Mouse (Mus musculus) E14TG2a.4 (cell line): ENCODE measurements at regions not wholly inside any gene's neighbourhood (a gene's known extent, or its start where the extent isn't known, plus 50 kb on each side); places are given as distances from the start of the nearest gene placed in this dataset.

Experiments
- H3K27me3 ChIP-seq: 2 replicates; pipeline ENCODE4 v1.6.1; 2014; ENCODE audit warnings: low read length, control low read depth; ENCODE audit not compliant: insufficient read depth
- H3K36me3 ChIP-seq: 2 replicates; pipeline ENCODE4 v1.6.1; 2014; ENCODE audit warnings: low read length, control low read depth; ENCODE audit not compliant: insufficient read depth
- H3K4me1 ChIP-seq: replicated peaks from 2 replicates; pipeline ENCODE4 v1.6.1; 2014; ENCODE audit warnings: low read depth, low read length, control low read depth
- H3K4me3 ChIP-seq: replicated peaks from 2 replicates; pipeline ENCODE4 v1.5.1; 2014; ENCODE audit warnings: mild to moderate bottlenecking, low read length
- H3K9me3 ChIP-seq: 2 replicates; pipeline ENCODE4 v1.6.1; 2014; ENCODE audit warnings: low read length, control low read depth
- CTCF ChIP-seq: conservative IDR thresholded peaks from 2 replicates; pipeline ENCODE4 v1.5.1; 2014; ENCODE audit warnings: low read length
- NANOG ChIP-seq: IDR thresholded peaks from 2 replicates; pipeline ENCODE4 v1.6.1; 2014; ENCODE audit warnings: borderline replicate concordance, low read length, mixed read lengths
- POU5F1 ChIP-seq: IDR thresholded peaks from 2 replicates; pipeline ENCODE4 v1.6.1; 2014; ENCODE audit warnings: low read length, borderline replicate concordance

DNA sequence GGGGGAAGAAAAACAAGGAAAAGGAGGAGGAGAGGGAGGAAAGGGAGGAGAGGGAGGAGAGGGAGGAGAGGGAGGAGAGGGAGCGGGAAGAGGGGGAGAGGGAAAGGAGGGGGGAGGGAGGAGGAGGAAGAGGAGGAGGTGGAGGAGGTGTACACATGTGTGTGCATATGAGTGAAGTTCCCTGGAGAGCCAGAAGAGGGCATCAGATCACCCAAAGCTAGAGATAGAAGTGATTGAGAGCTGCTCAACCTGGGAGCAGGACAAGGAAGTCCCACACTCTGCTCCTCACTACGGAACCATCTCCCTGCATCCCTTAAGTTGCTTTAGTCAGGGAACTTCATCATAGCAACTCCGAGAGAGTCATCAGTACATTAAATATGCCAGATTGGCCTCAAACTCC, 191.0 kb upstream of the Rpl38 start:
- H3K4me3 ChIP-seq: no peak overlapping the region
- no peaks in the 10 kb centered on the region for H3K36me3 ChIP-seq
- TF ChIP-seq CTCF (peak; percentile 36), POU5F1 (no peak), NANOG (no peak)
- H3K27me3 ChIP-seq: peaks cover 30% of the 10 kb centered on the region
- no peaks in the 10 kb centered on the region for H3K9me3 ChIP-seq
- H3K4me1 ChIP-seq: peaks cover 30% of the 10 kb centered on the region

DNA sequence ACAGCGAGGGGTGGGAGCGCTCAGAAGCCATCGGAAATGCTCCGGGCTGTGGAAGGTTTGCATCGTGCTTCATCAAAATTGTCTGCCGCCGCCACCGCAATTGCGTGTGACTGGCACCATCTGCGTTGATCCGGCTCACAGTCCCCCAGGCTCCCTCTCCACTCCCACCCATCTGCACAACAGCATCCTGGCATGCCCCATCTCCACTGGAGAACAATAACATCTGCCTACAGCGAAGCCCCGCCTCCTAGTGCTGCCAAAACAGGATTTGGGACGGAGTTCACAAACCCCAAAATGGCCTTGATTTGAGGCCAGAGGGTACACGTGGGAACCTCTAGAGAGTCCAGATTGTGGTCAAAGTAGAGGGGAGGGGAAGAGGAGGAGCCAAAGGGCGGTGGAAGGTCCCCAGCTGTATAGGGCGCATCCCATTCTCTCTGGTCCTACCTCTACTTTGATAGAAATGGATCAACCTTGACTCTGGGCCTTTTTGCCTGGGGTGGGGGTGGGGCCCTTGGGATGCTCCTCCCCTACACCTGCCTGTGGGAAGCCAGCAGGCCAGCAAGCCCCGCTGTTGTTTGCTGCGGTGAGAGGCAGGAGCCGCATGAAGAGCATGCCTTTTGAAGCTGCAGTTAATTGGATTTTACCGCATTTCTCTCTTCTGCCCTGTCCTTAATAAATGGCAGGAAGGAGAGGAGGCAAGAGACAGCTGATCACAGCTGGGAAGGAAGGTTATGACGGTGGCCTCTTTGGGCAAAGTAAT, 195.6 kb upstream of the Rpl38 start:
- Histone ChIP-seq H3K9me3 (peaks cover 6% of the 10 kb centered on the region; the same call in 1 of the 2 replicates), H3K4me1 (peaks cover 28% of the 10 kb centered on the region), H3K36me3 (no peaks in the 10 kb centered on the region), H3K4me3 (peak overlapping the region; percentile 62), H3K27me3 (peaks cover 68% of the 10 kb centered on the region)
- TF ChIP-seq NANOG: no peak
- no peak for TF ChIP-seq POU5F1
- TF ChIP-seq CTCF: no peak

GRCm38 (mm10) chr11:114468394-114468793, 199.9 kb upstream of the Rpl38 start:
- H3K4me3 ChIP-seq: no peak overlapping the region
- peaks cover 83% of the 10 kb centered on the region for H3K27me3 ChIP-seq
- H3K4me1 ChIP-seq: peaks cover 23% of the 10 kb centered on the region
- TF ChIP-seq CTCF (no peak), NANOG (no peak), POU5F1 (no peak)
- peaks cover 6% of the 10 kb centered on the region; the same call in 1 of the 2 replicates for H3K9me3 ChIP-seq
- no peaks in the 10 kb centered on the region for H3K36me3 ChIP-seq

DNA sequence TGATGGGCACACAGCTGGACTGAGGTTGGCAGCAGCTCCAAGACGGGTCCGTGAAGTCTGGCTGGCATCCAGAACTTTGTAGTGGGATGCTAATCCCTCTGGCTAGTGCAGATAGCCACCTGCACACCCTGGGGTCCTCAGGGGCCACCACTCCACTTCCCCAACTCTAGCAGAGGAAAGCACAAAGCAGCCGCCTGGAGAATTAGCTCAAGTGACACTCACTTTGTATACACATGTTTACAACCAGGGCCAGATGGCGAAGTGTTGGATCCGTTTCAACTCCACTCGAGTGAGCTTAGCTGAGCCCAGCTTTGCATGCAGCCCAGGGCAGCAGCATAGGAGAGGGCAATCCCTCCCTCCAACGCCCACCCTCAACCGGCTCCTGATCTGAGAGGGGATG, 200.5 kb upstream of the Rpl38 start:
- H3K27me3 ChIP-seq: peaks cover 77% of the 10 kb centered on the region

DNA sequence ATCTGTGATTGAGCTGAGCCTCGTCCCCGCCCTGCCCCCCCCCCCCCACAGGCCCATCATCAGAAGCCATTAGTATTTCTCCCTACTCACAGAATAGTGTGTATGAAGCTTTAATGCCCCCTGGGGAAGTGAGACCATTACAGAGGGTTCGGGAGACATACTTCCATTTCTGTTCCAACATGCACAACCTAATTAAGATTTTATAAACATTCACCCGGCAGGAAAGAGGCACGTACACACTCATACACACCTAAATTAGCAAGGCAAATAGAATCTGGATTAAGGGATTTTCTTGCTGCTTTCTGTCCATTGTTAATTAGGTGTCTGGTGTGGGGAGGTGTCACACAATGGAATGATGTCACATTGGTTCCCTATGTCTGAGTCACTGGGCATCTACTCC, 202.8 kb upstream of the Rpl38 start:
- no peak overlapping the region for H3K4me3 ChIP-seq
- no peak for TF ChIP-seq CTCF
- no peak for TF ChIP-seq NANOG
- no peak for TF ChIP-seq POU5F1
- H3K36me3 ChIP-seq: no peaks in the 10 kb centered on the region
- peaks cover 60% of the 10 kb centered on the region for H3K27me3 ChIP-seq
- peaks cover 5% of the 10 kb centered on the region; the same call in 1 of the 2 replicates for H3K9me3 ChIP-seq
- peaks cover 4% of the 10 kb centered on the region; the same call in 1 of the 2 replicates for H3K4me1 ChIP-seq

More for the DNA sequence above, 200.5 kb upstream of the Rpl38 start:
- Histone ChIP-seq H3K4me3 (no peak overlapping the region), H3K4me1 (peaks cover 17% of the 10 kb centered on the region), H3K9me3 (peaks cover 6% of the 10 kb centered on the region; the same call in 1 of the 2 replicates), H3K36me3 (no peaks in the 10 kb centered on the region)
- TF ChIP-seq CTCF (no peak), POU5F1 (no peak), NANOG (no peak)

DNA sequence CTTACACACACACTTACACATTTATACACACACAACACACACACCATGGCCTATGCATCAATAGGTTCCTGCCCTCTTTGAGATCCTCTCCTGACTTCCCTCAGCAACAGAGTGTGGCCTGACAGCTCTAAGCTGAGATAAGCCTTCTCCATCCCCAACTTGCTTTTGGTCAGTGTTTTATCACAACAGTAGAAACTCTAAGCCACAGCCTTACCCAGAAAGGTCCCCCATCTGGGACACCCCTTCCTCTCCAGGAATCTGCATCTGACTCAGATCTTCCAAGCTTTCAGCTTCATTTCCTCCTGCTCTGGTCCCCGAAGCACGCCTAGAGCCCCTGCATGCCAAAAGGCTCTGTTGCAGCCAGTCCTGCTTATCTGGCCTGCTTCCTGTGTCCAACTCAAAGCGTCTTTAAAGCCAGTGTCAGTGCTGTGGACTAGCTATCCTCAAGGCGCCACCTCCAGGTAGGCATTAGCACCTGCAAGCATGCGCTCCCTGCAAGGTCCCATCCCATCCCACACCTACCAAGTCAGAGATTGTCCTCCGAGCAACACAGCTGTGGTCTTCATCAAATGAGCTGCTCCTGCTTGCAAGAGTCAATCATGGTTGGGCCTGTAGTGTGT, 205.5 kb upstream of the Rpl38 start:
- Histone ChIP-seq H3K4me3 (no peak overlapping the region), H3K36me3 (no peaks in the 10 kb centered on the region), H3K4me1 (no peaks in the 10 kb centered on the region), H3K9me3 (no peaks in the 10 kb centered on the region), H3K27me3 (peaks cover 37% of the 10 kb centered on the region)
- no peak for TF ChIP-seq POU5F1
- TF ChIP-seq CTCF: peak; percentile 62
- no peak for TF ChIP-seq NANOG

DNA sequence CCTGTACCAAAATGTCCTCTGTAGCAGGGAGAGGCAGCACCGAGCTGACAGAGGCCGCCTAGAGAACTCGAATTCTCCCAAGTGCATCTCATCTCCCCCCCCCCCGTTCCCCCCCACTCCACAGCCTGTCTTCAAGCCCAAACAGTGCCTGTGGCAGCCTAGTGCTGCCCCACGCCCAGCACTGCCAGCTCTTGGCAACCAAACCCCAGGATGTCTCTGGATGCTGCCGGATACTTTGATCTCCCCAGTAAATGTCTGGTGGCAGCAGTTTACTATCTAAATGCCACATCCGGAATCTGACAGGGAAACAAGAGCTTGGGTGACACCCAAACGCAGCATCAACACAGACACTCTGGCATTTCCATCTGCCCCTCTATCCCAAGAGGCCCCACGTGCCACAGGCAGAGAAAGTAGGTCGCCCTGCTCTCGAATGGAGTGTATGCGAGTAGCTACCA, 213.4 kb upstream of the Rpl38 start:
- Histone ChIP-seq H3K36me3 (no peaks in the 10 kb centered on the region), H3K4me1 (peaks cover 5% of the 10 kb centered on the region; the same call in 1 of the 2 replicates), H3K9me3 (peaks cover 25% of the 10 kb centered on the region), H3K4me3 (no peak overlapping the region), H3K27me3 (no peaks in the 10 kb centered on the region)
- TF ChIP-seq NANOG: no peak
- no peak for TF ChIP-seq POU5F1

DNA sequence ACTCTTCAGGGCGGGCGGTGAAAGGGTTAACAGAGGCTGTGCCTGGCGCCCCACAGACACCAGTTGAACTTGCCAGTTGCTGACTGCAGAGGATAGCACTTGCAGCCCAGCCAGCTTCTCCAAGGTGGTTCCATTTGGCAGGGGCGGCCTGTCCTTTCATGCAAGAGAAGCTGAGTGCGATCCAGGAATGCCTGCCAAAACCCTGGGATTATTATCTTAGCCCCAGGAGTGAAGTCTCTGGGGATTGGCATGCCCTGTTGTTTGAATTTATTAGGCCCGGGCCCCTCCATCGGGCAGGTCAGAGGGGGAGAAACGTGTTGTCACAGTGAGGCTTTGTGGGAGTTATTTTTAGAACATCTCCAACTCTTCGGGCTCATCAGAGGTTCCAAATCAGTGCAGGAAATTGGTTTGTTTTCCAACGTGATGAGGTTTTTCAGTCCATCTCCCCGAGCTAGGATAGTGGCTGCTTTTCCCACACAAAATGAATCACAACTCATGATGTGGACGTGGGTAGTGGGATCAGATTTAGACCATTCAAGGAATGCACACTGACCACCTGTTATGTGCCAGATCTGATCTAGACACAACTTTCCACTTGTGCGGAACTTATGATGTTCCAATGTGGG, 219.4 kb upstream of the Rpl38 start:
- Histone ChIP-seq H3K27me3 (0 out of 2 replicates have a peak, but pooled peaks cover 7% of the 10 kb centered on the region), H3K36me3 (no peaks in the 10 kb centered on the region), H3K9me3 (peaks cover 25% of the 10 kb centered on the region), H3K4me1 (peaks cover 24% of the 10 kb centered on the region), H3K4me3 (no peak overlapping the region)
- no peak for TF ChIP-seq NANOG
- TF ChIP-seq POU5F1: no peak
- TF ChIP-seq CTCF: no peak
